Mouse (Mus musculus): ENCODE results near the gene Tmem123. TPM values are rescaled to one million over a fixed set of nuclear protein-coding genes. Genes with fewer than 3 reads are reported as not detected.
A peak's percentile ranks its signal among the peaks of the same experiment; 100 is the strongest.

Tmem123 gene
- total and polyA plus RNA-seq, 3 experiments: 43.5 to 88.8 TPM; not detected in 1

GRCm38 (mm10) chr9:7765236-7765635 is 1.4 kb downstream of the Tmem123 start:
- H3K27ac ChIP-seq (ENCODE audit: control insufficient read depth, low read depth, low read length): no peak overlapping the region
- peaks cover 21% of the 10 kb centered on the region for H3K79me2 ChIP-seq (ENCODE audit: control insufficient read depth, insufficient read depth, low read length, poor library complexity)
- H3K4me1 ChIP-seq (ENCODE audit: control insufficient read depth in 1 of 2, insufficient read depth in 2 of 2, low read length in 2 of 2): peaks cover 13 to 20% of the 10 kb centered on the region in 2 experiments
- no peaks in the 10 kb centered on the region for H3K9me3 ChIP-seq (replicated peaks; ENCODE audit: insufficient read depth, low read length)
- no peak for TF ChIP-seq ETS1 (IDR thresholded peaks at IDR 0.05; ENCODE audit: low read depth, low read length)
- 0 out of 2 replicates have a peak, but pooled peaks have one; percentile 6 for TF ChIP-seq NELFE (IDR thresholded peaks at IDR 0.05; ENCODE audit: low read depth, low read length)
- TF ChIP-seq POLR2AphosphoS2 (IDR thresholded peaks at IDR 0.05; ENCODE audit: low read length): no peak
- no peak for TF ChIP-seq ZC3H11A (IDR thresholded peaks at IDR 0.05; ENCODE audit: low read depth, low read length)
- H3K27me3 ChIP-seq (ENCODE audit: control insufficient read depth in 1 of 2, insufficient read depth in 2 of 2, low read length in 2 of 2): no peaks in the 10 kb centered on the region
- peak overlapping the region; percentile 78 to 91 for H3K4me3 ChIP-seq (ENCODE audit: control insufficient read depth in 1 of 2, insufficient read depth in 1 of 2, low read depth in 2 of 2, low read length in 2 of 2)
- peak; percentile 62 for DNase-seq (ENCODE audit: low read depth, low spot score)
- peaks cover 14 to 31% of the 10 kb centered on the region in 2 experiments for H3K36me3 ChIP-seq (ENCODE audit: control insufficient read depth in 1 of 2, insufficient read depth in 2 of 2, low read length in 2 of 2)
- peak overlapping the region; percentile 91 for H3K9ac ChIP-seq (ENCODE audit: control insufficient read depth, low read depth, low read length, poor library complexity, severe bottlenecking)

GRCm38 (mm10) chr9:7766582-7766981 is 2.7 kb downstream of the Tmem123 start:
- Histone ChIP-seq H3K27me3 (ENCODE audit: control insufficient read depth in 1 of 2, insufficient read depth in 2 of 2, low read length in 2 of 2) (no peaks in the 10 kb centered on the region), H3K4me3 (ENCODE audit: control insufficient read depth in 1 of 2, insufficient read depth in 1 of 2, low read depth in 2 of 2, low read length in 2 of 2) (no peak overlapping the region), H3K9ac (ENCODE audit: control insufficient read depth, low read depth, low read length, poor library complexity, severe bottlenecking) (no peak overlapping the region), H3K36me3 (ENCODE audit: control insufficient read depth in 1 of 2, insufficient read depth in 2 of 2, low read length in 2 of 2) (peaks cover 14 to 31% of the 10 kb centered on the region in 2 experiments), H3K79me2 (ENCODE audit: control insufficient read depth, insufficient read depth, low read length, poor library complexity) (peaks cover 21% of the 10 kb centered on the region), H3K9me3 (replicated peaks; ENCODE audit: insufficient read depth, low read length) (no peaks in the 10 kb centered on the region), H3K27ac (ENCODE audit: control insufficient read depth, low read depth, low read length) (no peak overlapping the region), H3K4me1 (ENCODE audit: control insufficient read depth in 1 of 2, insufficient read depth in 2 of 2, low read length in 2 of 2) (peaks cover 13 to 20% of the 10 kb centered on the region in 2 experiments)
- DNase-seq (ENCODE audit: low read depth, low spot score): peak; percentile 74
- TF ChIP-seq TAL1 (IDR thresholded peaks at IDR 0.05; ENCODE audit: low read length) (no peak), RAD21 (IDR thresholded peaks at IDR 0.05; ENCODE audit: low read depth, low read length) (no peak), RCOR1 (IDR thresholded peaks at IDR 0.05; ENCODE audit: low read depth, low read length) (0 out of 2 replicates have a peak, but pooled peaks have one; percentile 23), ZKSCAN1 (IDR thresholded peaks at IDR 0.05; ENCODE audit: low read depth, low read length) (no peak), BHLHE40 (IDR thresholded peaks at IDR 0.05; ENCODE audit: borderline replicate concordance, low read depth, low read length) (no peak), GATA1 (IDR thresholded peaks at IDR 0.05; ENCODE audit: low read depth, low read length) (0 out of 2 replicates have a peak, but pooled peaks have one; percentile 13), CHD2 (IDR thresholded peaks at IDR 0.05; ENCODE audit: low read length) (no peak), ZC3H11A (IDR thresholded peaks at IDR 0.05; ENCODE audit: low read depth, low read length) (0 out of 2 replicates have a peak, but pooled peaks have one; percentile 14), CTCF (IDR thresholded peaks at IDR 0.05 in 2 of 3, conservative IDR thresholded peaks at IDR 0.05 in 1 of 3; ENCODE audit: control insufficient read depth in 1 of 3, insufficient read depth in 1 of 3, low read depth in 2 of 3, low read length in 3 of 3, poor library complexity in 1 of 3, severe bottlenecking in 1 of 3) (0 out of 6 replicates have a peak, but pooled peaks of 1 of the 3 experiments have one; percentile 15), MYB (IDR thresholded peaks at IDR 0.05; ENCODE audit: low read depth, low read length) (no peak), CHD1 (IDR thresholded peaks at IDR 0.05; ENCODE audit: low read depth, low read length) (no peak), POLR2A (IDR thresholded peaks at IDR 0.05; ENCODE audit: control insufficient read depth in 1 of 2, insufficient read depth in 1 of 2, low read depth in 1 of 2, low read length in 2 of 2, poor library complexity in 1 of 2) (no peak), TCF12 (IDR thresholded peaks at IDR 0.05; ENCODE audit: low read depth, low read length) (peak; percentile 47; the same call in 1 of the 2 replicates), NRF1 (IDR thresholded peaks at IDR 0.05; ENCODE audit: insufficient read depth, low read depth, low read length, poor library complexity, severe bottlenecking) (no peak), TBP (IDR thresholded peaks at IDR 0.05; ENCODE audit: low read depth, low read length) (no peak), JUND (IDR thresholded peaks at IDR 0.05; ENCODE audit: low read depth, low read length) (no peak), USF1 (IDR thresholded peaks at IDR 0.05; ENCODE audit: low read depth, low read length) (no peak), MAX (IDR thresholded peaks at IDR 0.05; ENCODE audit: low read length) (no peak), HCFC1 (IDR thresholded peaks at IDR 0.05; ENCODE audit: low read depth, low read length) (peak; percentile 33; the same call in 1 of the 2 replicates), MXI1 (IDR thresholded peaks at IDR 0.05; ENCODE audit: low read depth, low read length) (peak; percentile 69), ZNF384 (IDR thresholded peaks at IDR 0.05; ENCODE audit: low read depth, low read length) (no peak), KAT2A (conservative IDR thresholded peaks at IDR 0.05; ENCODE audit: low read depth, low read length) (no peak), MEF2A (IDR thresholded peaks at IDR 0.05; ENCODE audit: extremely low read depth, insufficient replicate concordance, low read depth, low read length, poor library complexity, severe bottlenecking) (no peak), NELFE (IDR thresholded peaks at IDR 0.05; ENCODE audit: low read depth, low read length) (no peak), EP300 (IDR thresholded peaks at IDR 0.05; ENCODE audit: low read depth in 1 of 2, low read length in 2 of 2) (peak; percentile 30 to 58; a peak in 3 of 4 replicates), SIN3A (IDR thresholded peaks at IDR 0.05; ENCODE audit: low read length) (peak; percentile 58; the same call in 1 of the 2 replicates), POLR2AphosphoS2 (IDR thresholded peaks at IDR 0.05; ENCODE audit: low read length) (peak; percentile 35; the same call in 1 of the 2 replicates), ETS1 (IDR thresholded peaks at IDR 0.05; ENCODE audit: low read depth, low read length) (peak; percentile 83), ZMIZ1 (IDR thresholded peaks at IDR 0.05; ENCODE audit: low read depth, low read length) (no peak), MAZ (IDR thresholded peaks at IDR 0.05; ENCODE audit: low read depth, low read length) (no peak), POLR2AphosphoS5 (IDR thresholded peaks at IDR 0.05; ENCODE audit: borderline replicate concordance, low read depth, low read length) (no peak)
